Mouse (Mus musculus) liver, adult 2 months (tissue): ENCODE results near the gene Notch2.

ENCODE experiments used
- CTCF ChIP-seq: fragments of 200-500 bp; IDR thresholded peaks from 2 replicates; pipeline ENCODE4 v1.5.1; 2011; ENCODE audit warnings: low read depth, low read length, control low read depth
- POLR2A ChIP-seq: fragments of 200-500 bp; IDR thresholded peaks from 2 replicates; pipeline ENCODE4 v1.6.1; 2011; ENCODE audit warnings: low read length, control low read depth; ENCODE audit not compliant: insufficient read depth; ENCODE audit errors: extremely low read depth

- TF ChIP-seq POLR2A (no peak), CTCF (no peak)
These were observed 8.0 kb upstream of the Notch2 start for GRCm38 (mm10) chr3:98005306-98005705.
